Mouse (Mus musculus) MEL (cell line): ENCODE measurements around the gene 1700017B05Rik. TPM values are rescaled to one million over a fixed set of nuclear protein-coding genes. Genes with fewer than 3 reads are reported as not detected.
A peak's percentile ranks its signal among the peaks of the same experiment; 100 is the strongest.

ENCODE experiments used
- DNase-seq: peaks from one replicate; pipeline ENCODE4 v3.0.0; 2011; ENCODE audit warnings: low read depth, low spot score
- H3K27ac ChIP-seq: 2 replicates; pipeline ENCODE4 v1.5.1; 2012; ENCODE audit warnings: low read depth, mild to moderate bottlenecking, control low read depth, low read length, moderate library complexity; ENCODE audit not compliant: control insufficient read depth
- H3K27me3 ChIP-seq, 2 experiments: fragments of 150-350 bp in 1 of 2; sonication (generic) in 1 of 2; 2 replicates each; pipeline ENCODE4 v1.6.1; 2012; ENCODE audit warnings: low read length in 2 of 2, mild to moderate bottlenecking in 2 of 2, improper control_type of control experiment in 1 of 2, moderate library complexity in 1 of 2; ENCODE audit not compliant: insufficient read depth in 2 of 2, control insufficient read depth in 1 of 2
- H3K36me3 ChIP-seq, 2 experiments: 2 replicates each; pipeline ENCODE4 v1.6.1; 2012 to 2014; ENCODE audit warnings: low read length in 2 of 2, improper control_type of control experiment in 1 of 2, inconsistent platforms in 1 of 2, mild to moderate bottlenecking in 1 of 2; ENCODE audit not compliant: insufficient read depth in 2 of 2, control insufficient read depth in 1 of 2
- H3K4me1 ChIP-seq, 2 experiments: fragments of 150-350 bp in 1 of 2; sonication (generic) in 1 of 2; 2 replicates each; pipeline ENCODE4 v1.6.1; 2012; ENCODE audit warnings: low read length in 2 of 2, improper control_type of control experiment in 1 of 2, mild to moderate bottlenecking in 1 of 2; ENCODE audit not compliant: insufficient read depth in 2 of 2, control insufficient read depth in 1 of 2
- H3K4me3 ChIP-seq, 2 experiments: fragments of 150-350 bp in 1 of 2; sonication (generic) in 1 of 2; 2 replicates each; pipeline ENCODE4 v1.5.1; 2012; ENCODE audit warnings: low read depth in 2 of 2, low read length in 2 of 2, mild to moderate bottlenecking in 2 of 2, moderate library complexity in 2 of 2, control low read depth in 1 of 2, improper control_type of control experiment in 1 of 2; ENCODE audit not compliant: control insufficient read depth in 1 of 2, insufficient read depth in 1 of 2
- H3K79me2 ChIP-seq: 2 replicates; pipeline ENCODE4 v1.6.1; 2012; ENCODE audit warnings: mild to moderate bottlenecking, low read length, moderate library complexity; ENCODE audit not compliant: control insufficient read depth, poor library complexity, insufficient read depth
- H3K9ac ChIP-seq: 2 replicates; pipeline ENCODE4 v1.6.1; 2012; ENCODE audit warnings: low read depth, mild to moderate bottlenecking, control low read depth, low read length, moderate library complexity; ENCODE audit not compliant: control insufficient read depth, poor library complexity, severe bottlenecking
- H3K9me3 ChIP-seq: fragments of 150-350 bp; sonication (generic); replicated peaks from 2 replicates; pipeline ENCODE4 v1.6.1; 2012; ENCODE audit warnings: mild to moderate bottlenecking, low read length, improper control_type of control experiment, moderate library complexity; ENCODE audit not compliant: insufficient read depth
- CHD1 ChIP-seq: IDR thresholded peaks from 2 replicates; pipeline ENCODE4 v1.6.1; 2012; ENCODE audit warnings: low read depth, mild to moderate bottlenecking, inconsistent platforms, low read length, improper control_type of control experiment
- CTCF ChIP-seq, 3 experiments: IDR thresholded peaks in 2 of 3; conservative IDR thresholded peaks in 1 of 3; 2 replicates each; pipeline ENCODE4 v1.5.1; 2011 to 2012; ENCODE audit warnings: low read length in 3 of 3, low read depth in 2 of 3, mild to moderate bottlenecking in 2 of 3, improper control_type of control experiment in 1 of 3, inconsistent platforms in 1 of 3, mixed read lengths in 1 of 3, moderate library complexity in 1 of 3; ENCODE audit not compliant: control insufficient read depth in 1 of 3, insufficient read depth in 1 of 3, poor library complexity in 1 of 3, severe bottlenecking in 1 of 3
- E2F4 ChIP-seq: IDR thresholded peaks from 2 replicates; pipeline ENCODE4 v1.6.1; 2011; ENCODE audit warnings: low read depth, low read length, improper control_type of control experiment, borderline replicate concordance
- ELF1 ChIP-seq: IDR thresholded peaks from 2 replicates; pipeline ENCODE4 v1.6.1; 2014; ENCODE audit warnings: low read depth, mild to moderate bottlenecking, inconsistent platforms, low read length, improper control_type of control experiment, moderate library complexity
- EP300 ChIP-seq, 2 experiments: IDR thresholded peaks; 2 replicates each; pipeline ENCODE4 v1.6.1; 2011; ENCODE audit warnings: improper control_type of control experiment in 2 of 2, low read length in 2 of 2, low read depth in 1 of 2, mild to moderate bottlenecking in 1 of 2
- ETS1 ChIP-seq: IDR thresholded peaks from 2 replicates; pipeline ENCODE4 v1.6.1; 2012; ENCODE audit warnings: low read depth, mild to moderate bottlenecking, inconsistent platforms, low read length, improper control_type of control experiment, moderate library complexity
- GABPA ChIP-seq: IDR thresholded peaks from 2 replicates; pipeline ENCODE4 v1.6.1; 2012; ENCODE audit warnings: low read depth, mild to moderate bottlenecking, inconsistent platforms, low read length, improper control_type of control experiment, moderate library complexity
- GATA1 ChIP-seq: IDR thresholded peaks from 2 replicates; pipeline ENCODE4 v1.6.1; 2011; ENCODE audit warnings: low read depth, low read length, improper control_type of control experiment
- HCFC1 ChIP-seq: IDR thresholded peaks from 2 replicates; pipeline ENCODE4 v1.6.1; 2012; ENCODE audit warnings: low read depth, mild to moderate bottlenecking, inconsistent platforms, low read length, improper control_type of control experiment, moderate library complexity
- JUND ChIP-seq: IDR thresholded peaks from 2 replicates; pipeline ENCODE4 v1.6.1; 2011; ENCODE audit warnings: low read depth, mild to moderate bottlenecking, improper control_type of control experiment, low read length
- KAT2A ChIP-seq: conservative IDR thresholded peaks from 2 replicates; pipeline ENCODE4 v1.6.1; 2012; ENCODE audit warnings: low read depth, low read length, improper control_type of control experiment, inconsistent platforms
- MAX ChIP-seq: IDR thresholded peaks from 2 replicates; pipeline ENCODE4 v1.6.1; 2011; ENCODE audit warnings: low read length, improper control_type of control experiment
- MAZ ChIP-seq: IDR thresholded peaks from 2 replicates; pipeline ENCODE4 v1.6.1; 2012; ENCODE audit warnings: low read depth, mild to moderate bottlenecking, inconsistent platforms, low read length, improper control_type of control experiment
- NRF1 ChIP-seq: IDR thresholded peaks from 2 replicates; pipeline ENCODE4 v1.6.1; 2014; ENCODE audit warnings: low read depth, mild to moderate bottlenecking, inconsistent platforms, low read length, improper control_type of control experiment, moderate library complexity; ENCODE audit not compliant: poor library complexity, insufficient read depth, severe bottlenecking
- POLR2AphosphoS5 ChIP-seq: IDR thresholded peaks from 2 replicates; pipeline ENCODE4 v1.6.1; 2012; ENCODE audit warnings: low read depth, borderline replicate concordance, mild to moderate bottlenecking, inconsistent platforms, low read length, moderate library complexity, mixed read lengths
- RAD21 ChIP-seq: IDR thresholded peaks from 2 replicates; pipeline ENCODE4 v1.6.1; 2011; ENCODE audit warnings: mild to moderate bottlenecking, low read depth, low read length, improper control_type of control experiment
- RCOR1 ChIP-seq: IDR thresholded peaks from 2 replicates; pipeline ENCODE4 v1.6.1; 2012; ENCODE audit warnings: low read depth, mild to moderate bottlenecking, inconsistent platforms, low read length, improper control_type of control experiment
- SIN3A ChIP-seq: IDR thresholded peaks from 2 replicates; pipeline ENCODE4 v1.6.1; 2012; ENCODE audit warnings: low read length, improper control_type of control experiment, inconsistent platforms
- SMC3 ChIP-seq: IDR thresholded peaks from 2 replicates; pipeline ENCODE4 v1.6.1; 2011; ENCODE audit warnings: low read depth, low read length, improper control_type of control experiment
- TCF12 ChIP-seq: IDR thresholded peaks from 2 replicates; pipeline ENCODE4 v1.6.1; 2014; ENCODE audit warnings: low read depth, mild to moderate bottlenecking, inconsistent platforms, low read length, improper control_type of control experiment, moderate library complexity
- UBTF ChIP-seq: IDR thresholded peaks from 2 replicates; pipeline ENCODE4 v1.6.1; 2012; ENCODE audit warnings: low read depth, mild to moderate bottlenecking, inconsistent platforms, low read length, improper control_type of control experiment, moderate library complexity, borderline replicate concordance; ENCODE audit not compliant: insufficient read depth
- ZKSCAN1 ChIP-seq: IDR thresholded peaks from 2 replicates; pipeline ENCODE4 v1.6.1; 2012; ENCODE audit warnings: low read depth, mild to moderate bottlenecking, inconsistent platforms, low read length, improper control_type of control experiment, moderate library complexity
- ZNF384 ChIP-seq: IDR thresholded peaks from 2 replicates; pipeline ENCODE4 v1.6.1; 2012; ENCODE audit warnings: low read depth, mild to moderate bottlenecking, inconsistent platforms, low read length, improper control_type of control experiment
- polyA plus RNA-seq, 2 experiments: library from polyadenylated mRNA; stranded (reverse) in 1 of 2; unstranded in 1 of 2; fragments of >175 nt in 1 of 2; fragments of >200 nt in 1 of 2; gene quantifications; 2 replicates each; pipeline versions ENCODE4 v1.2.1 to v1.2.4; 2012; ENCODE audit warnings: low replicate concordance in 2 of 2, low read depth in 1 of 2; ENCODE audit not compliant: insufficient read length in 2 of 2, insufficient read depth in 1 of 2, missing spikeins in 1 of 2
- total RNA-seq: library from RNA; depleted of rRNA; stranded (reverse); fragments of 300-350 nt; gene quantifications from 2 replicates; pipeline ENCODE4 v1.2.3, GENCODE M21; 2012

Gene 1700017B05Rik
- total and polyA plus RNA-seq, 3 experiments = 52.7 to 76.5 TPM; not detected in 1

- peaks cover 0 to 39% of the 10 kb centered on the region in 2 experiments; a peak in 2 of 4 replicates for H3K36me3 ChIP-seq
- peaks cover 36 to 49% of the 10 kb centered on the region in 2 experiments for H3K4me1 ChIP-seq
- no peak overlapping the region for H3K4me3 ChIP-seq
- H3K79me2 ChIP-seq = no peaks in the 10 kb centered on the region
- no peaks in the 10 kb centered on the region for H3K9me3 ChIP-seq
- no peak for TF ChIP-seq TCF12
- TF ChIP-seq SIN3A = peak; percentile 36; the same call in 1 of the 2 replicates
- TF ChIP-seq GATA1 = no peak
- no peak for TF ChIP-seq CHD1
- no peak for TF ChIP-seq UBTF
- TF ChIP-seq ZNF384 = peak; percentile 19; the same call in 1 of the 2 replicates
- peak; percentile 22 to 51; a peak in 2 of 4 replicates for TF ChIP-seq EP300 (IDR thresholded peaks at IDR 0.05; ENCODE audit: low read depth in 1 of 2, low read length in 2 of 2)
- TF ChIP-seq ZKSCAN1 = no peak
- TF ChIP-seq JUND = no peak
- no peak; the same call in 1 of the 2 replicates for TF ChIP-seq SMC3
- 0 out of 2 replicates have a peak, but pooled peaks have one; percentile 48 for TF ChIP-seq ELF1
- peak; percentile 70; the same call in 1 of the 2 replicates for TF ChIP-seq RCOR1
- no peak for TF ChIP-seq KAT2A
- TF ChIP-seq MAZ = no peak
- no peak for TF ChIP-seq NRF1
- TF ChIP-seq RAD21 = no peak
- peak; percentile 44; the same call in 1 of the 2 replicates for TF ChIP-seq ETS1
- TF ChIP-seq CTCF (IDR thresholded peaks at IDR 0.05 in 2 of 3, conservative IDR thresholded peaks at IDR 0.05 in 1 of 3; ENCODE audit: control insufficient read depth in 1 of 3, insufficient read depth in 1 of 3, low read depth in 2 of 3, low read length in 3 of 3, poor library complexity in 1 of 3, severe bottlenecking in 1 of 3) = no peak
- TF ChIP-seq GABPA = no peak
- TF ChIP-seq HCFC1 = no peak
- no peak for TF ChIP-seq POLR2AphosphoS5
- TF ChIP-seq MAX = 0 out of 2 replicates have a peak, but pooled peaks have one; percentile 35
- no peak for TF ChIP-seq E2F4
- peak overlapping the region; percentile 1; the same call in 1 of the 2 replicates for H3K27ac ChIP-seq
- peak; percentile 78 for DNase-seq
- no peaks in the 10 kb centered on the region for H3K27me3 ChIP-seq
- no peak overlapping the region for H3K9ac ChIP-seq
Measured at GRCm38 (mm10) chr9:57238220-57238619, 24.2 kb downstream of the 1700017B05Rik start.
